Mouse (Mus musculus): Measurements from ENCODE around the gene Abhd14a.

- TF ChIP-seq CTCF (IDR thresholded peaks at IDR 0.05; ENCODE audit: low read depth) (peak; percentile 86), EP300 (IDR thresholded peaks at IDR 0.05; ENCODE audit: low read depth) (no peak)
These were observed 27.0 kb upstream of the Abhd14a start for GRCm38 (mm10) chr9:106474456-106474855.
